Mouse (Mus musculus): ENCODE measurements around the gene Rapsn. TPM values are rescaled to one million over a fixed set of nuclear protein-coding genes. Genes with fewer than 3 reads are reported as not detected.

The Rapsn gene
- polyA plus RNA-seq, 2 experiments = 0.55 to 1.1 TPM

DNA sequence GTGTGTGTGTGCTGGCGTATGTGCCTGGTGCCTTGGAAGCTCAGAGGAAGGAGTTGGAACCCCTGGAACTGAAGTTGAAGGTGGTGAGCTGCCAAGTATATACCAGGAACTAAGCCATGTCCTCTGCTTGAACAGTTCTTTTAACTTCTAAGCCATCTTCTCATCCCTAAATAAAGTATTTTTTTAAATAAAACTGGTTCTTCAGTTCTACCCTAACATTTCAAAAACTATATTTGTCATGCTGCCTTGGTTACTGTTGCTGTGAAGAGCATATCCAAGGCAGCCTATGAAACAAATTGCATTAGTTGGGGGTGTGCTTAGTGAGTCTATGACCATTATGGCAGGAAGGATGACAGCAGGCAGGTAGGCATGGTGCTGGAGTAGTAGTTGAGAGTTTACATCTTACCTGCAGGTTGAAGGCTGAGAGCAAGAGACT lies 10.3 kb upstream of the Rapsn start:
- Histone ChIP-seq H3K36me3 (replicated peaks; ENCODE audit: control insufficient read depth, insufficient read depth, low read depth) (peaks cover 16% of the 10 kb centered on the region), H3K9ac (replicated peaks) (peak overlapping the region; percentile 63), H3K27ac (peak overlapping the region; percentile 41), H3K4me1 (replicated peaks; ENCODE audit: control insufficient read depth in 2 of 2, insufficient read depth in 2 of 2, low read length in 1 of 2) (peaks cover 39 to 40% of the 10 kb centered on the region in 2 experiments), H3K27me3 (ENCODE audit: control insufficient read depth, insufficient read depth, low read length) (no peaks in the 10 kb centered on the region), H3K4me2 (ENCODE audit: low read depth) (peak overlapping the region; percentile 82), H3K4me3 (ENCODE audit: insufficient read depth in 1 of 2, low read depth in 2 of 2, low read length in 2 of 2) (peak overlapping the region; percentile 49 to 59), H3K9me3 (ENCODE audit: control insufficient read depth, low read length) (no peaks in the 10 kb centered on the region)
- TF ChIP-seq EP300 (IDR thresholded peaks at IDR 0.05; ENCODE audit: low read depth) (no peak), CTCF (IDR thresholded peaks at IDR 0.05; ENCODE audit: low read depth) (no peak)
- WGBS (ENCODE audit: insufficient replicate concordance) = 91% methylated on average over 1 of the region's 1 CpGs
- no peak for DNase-seq (ENCODE audit: low read depth in 3 of 3, low spot score in 3 of 3)
- no peak for ATAC-seq (ENCODE audit: insufficient read depth)

DNA sequence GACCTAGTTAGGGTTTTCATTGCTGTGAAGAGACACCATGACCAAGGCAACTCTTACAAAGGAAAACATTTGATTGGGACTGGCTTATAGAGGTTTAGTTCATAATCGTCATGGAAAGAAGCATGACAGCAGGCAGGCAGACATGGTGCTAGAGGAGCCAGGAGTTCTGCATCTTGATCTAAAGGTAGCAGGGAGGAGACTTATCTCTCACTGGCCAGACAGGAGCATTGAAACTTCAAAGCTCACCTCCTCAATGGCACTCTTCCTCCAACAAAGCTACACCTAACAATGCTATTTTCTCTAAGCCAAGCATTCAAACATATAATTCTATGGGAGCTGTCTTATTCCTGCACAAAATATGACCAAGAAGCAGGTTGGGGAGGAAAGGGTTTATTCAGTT lies 8.9 kb upstream of the Rapsn start:
- DNase-seq (ENCODE audit: low read depth in 3 of 3, low spot score in 3 of 3) = peak; percentile 35 to 52 (median 51)
- H3K27me3 ChIP-seq (ENCODE audit: control insufficient read depth, insufficient read depth, low read length) = no peaks in the 10 kb centered on the region
- peak overlapping the region; percentile 59 to 85 for H3K4me3 ChIP-seq (ENCODE audit: insufficient read depth in 1 of 2, low read depth in 2 of 2, low read length in 2 of 2)
- peaks cover 40 to 41% of the 10 kb centered on the region in 2 experiments for H3K4me1 ChIP-seq (replicated peaks; ENCODE audit: control insufficient read depth in 2 of 2, insufficient read depth in 2 of 2, low read length in 1 of 2)
- ATAC-seq (ENCODE audit: insufficient read depth) = peak; percentile 76
- TF ChIP-seq CTCF (IDR thresholded peaks at IDR 0.05; ENCODE audit: low read depth) = no peak
- TF ChIP-seq EP300 (IDR thresholded peaks at IDR 0.05; ENCODE audit: low read depth) = peak; percentile 56; the same call in 1 of the 2 replicates
- H3K36me3 ChIP-seq (replicated peaks; ENCODE audit: control insufficient read depth, insufficient read depth, low read depth) = peaks cover 11% of the 10 kb centered on the region
- H3K27ac ChIP-seq = peak overlapping the region; percentile 68
- WGBS (ENCODE audit: insufficient replicate concordance) = 5% methylated on average over 1 of the region's 1 CpGs
- peak overlapping the region; percentile 82 for H3K4me2 ChIP-seq (ENCODE audit: low read depth)
- no peaks in the 10 kb centered on the region for H3K9me3 ChIP-seq (ENCODE audit: control insufficient read depth, low read length)
- peak overlapping the region; percentile 59 for H3K9ac ChIP-seq (replicated peaks)

DNA sequence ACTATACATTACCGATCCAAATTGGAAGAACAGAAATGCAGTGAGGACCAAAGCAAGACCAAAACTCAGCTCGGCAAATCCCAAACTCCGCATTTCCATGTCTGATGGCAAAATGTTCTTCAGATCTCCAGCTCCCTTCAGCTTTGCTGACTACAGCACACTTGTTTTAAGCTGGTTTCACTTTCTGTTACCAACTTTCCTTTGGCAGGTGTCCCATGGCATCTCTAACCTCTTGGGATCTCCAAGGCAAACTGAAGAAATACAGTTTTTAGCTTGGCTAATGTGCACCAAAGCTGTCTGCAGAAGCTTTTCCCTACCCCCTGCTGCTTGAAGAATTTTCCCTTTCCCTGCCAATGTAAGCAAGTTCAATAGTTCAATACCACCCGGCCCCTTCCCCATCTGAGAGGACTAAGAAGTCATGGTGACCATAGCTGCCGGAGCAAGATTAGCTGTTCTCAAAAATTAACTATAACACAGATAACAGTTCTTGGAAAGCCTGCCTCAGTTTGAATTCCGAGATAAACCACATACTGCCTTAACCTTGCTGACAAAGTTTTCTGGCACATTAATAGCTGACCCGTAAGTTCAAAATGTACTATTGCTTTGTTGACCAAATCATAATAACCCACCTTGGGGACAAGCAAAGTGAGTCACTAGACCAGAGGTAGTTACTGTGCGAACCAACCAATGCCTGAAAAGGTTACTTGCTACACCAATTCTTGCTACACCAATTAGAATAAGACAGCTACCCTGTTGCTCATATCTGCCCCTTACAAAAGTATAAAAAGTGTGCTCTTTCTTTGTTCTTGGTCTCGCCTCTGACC lies 7.8 kb upstream of the Rapsn start:
- TF ChIP-seq EP300 (IDR thresholded peaks at IDR 0.05; ENCODE audit: low read depth) (peak; percentile 85), CTCF (IDR thresholded peaks at IDR 0.05; ENCODE audit: low read depth) (no peak)
- peaks cover 40 to 41% of the 10 kb centered on the region in 2 experiments for H3K4me1 ChIP-seq (replicated peaks; ENCODE audit: control insufficient read depth in 2 of 2, insufficient read depth in 2 of 2, low read length in 1 of 2)
- peak; percentile 52 to 73 (median 64) for DNase-seq (ENCODE audit: low read depth in 3 of 3, low spot score in 3 of 3)

DNA sequence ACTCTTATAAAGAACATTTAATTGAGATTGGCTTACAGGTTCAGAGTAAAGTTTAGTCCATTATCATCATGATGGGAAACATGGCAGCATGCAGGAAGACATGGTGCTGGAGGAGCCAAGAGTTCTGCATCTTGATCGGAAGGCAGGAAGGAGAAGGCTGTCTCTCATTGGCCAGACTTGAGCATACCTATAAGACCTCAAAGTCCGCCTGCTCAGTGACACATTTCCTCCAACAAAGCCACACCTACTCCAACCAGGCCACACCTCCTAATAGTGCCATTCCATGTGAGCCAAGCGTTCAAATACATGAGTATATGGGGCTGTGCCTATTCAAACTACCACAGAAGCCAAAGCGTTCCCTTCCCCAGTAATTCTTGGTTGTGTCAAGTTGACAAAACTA lies 4.2 kb upstream of the Rapsn start:
- no peak for DNase-seq (ENCODE audit: low read depth in 3 of 3, low spot score in 3 of 3)
- H3K9me3 ChIP-seq (ENCODE audit: control insufficient read depth, low read length) = no peaks in the 10 kb centered on the region
- H3K9ac ChIP-seq (replicated peaks) = no peak overlapping the region
- H3K27me3 ChIP-seq (ENCODE audit: control insufficient read depth, insufficient read depth, low read length) = no peaks in the 10 kb centered on the region
- ATAC-seq (ENCODE audit: insufficient read depth) = no peak
- H3K4me1 ChIP-seq (replicated peaks; ENCODE audit: control insufficient read depth in 2 of 2, insufficient read depth in 2 of 2, low read length in 1 of 2) = peaks cover 24 to 25% of the 10 kb centered on the region in 2 experiments
- no peak for TF ChIP-seq CTCF (IDR thresholded peaks at IDR 0.05; ENCODE audit: low read depth)
- no peak for TF ChIP-seq EP300 (IDR thresholded peaks at IDR 0.05; ENCODE audit: low read depth)
- no peaks in the 10 kb centered on the region for H3K36me3 ChIP-seq (replicated peaks; ENCODE audit: control insufficient read depth, insufficient read depth, low read depth)
- 71% methylated on average over 4 of the region's 4 CpGs for WGBS (ENCODE audit: insufficient replicate concordance)
- no peak overlapping the region for H3K4me3 ChIP-seq (ENCODE audit: insufficient read depth in 1 of 2, low read depth in 2 of 2, low read length in 2 of 2)
- H3K27ac ChIP-seq = no peak overlapping the region
- no peak overlapping the region for H3K4me2 ChIP-seq (ENCODE audit: low read depth)

More for the DNA sequence above, 7.8 kb upstream of the Rapsn start:
- Histone ChIP-seq H3K36me3 (replicated peaks; ENCODE audit: control insufficient read depth, insufficient read depth, low read depth) (peaks cover 11% of the 10 kb centered on the region), H3K4me3 (ENCODE audit: insufficient read depth in 1 of 2, low read depth in 2 of 2, low read length in 2 of 2) (peak overlapping the region; percentile 59 to 85), H3K4me2 (ENCODE audit: low read depth) (peak overlapping the region; percentile 82), H3K9me3 (ENCODE audit: control insufficient read depth, low read length) (no peaks in the 10 kb centered on the region), H3K9ac (replicated peaks) (peak overlapping the region; percentile 59), H3K27ac (peak overlapping the region; percentile 68), H3K27me3 (ENCODE audit: control insufficient read depth, insufficient read depth, low read length) (no peaks in the 10 kb centered on the region)
- 29% methylated on average over 9 of the region's 9 CpGs for WGBS (ENCODE audit: insufficient replicate concordance)
- ATAC-seq (ENCODE audit: insufficient read depth) = peak; percentile 74

GRCm38 (mm10) chr2:91033000-91033399 lies 2.4 kb upstream of the Rapsn start:
- Histone ChIP-seq H3K9me3 (ENCODE audit: control insufficient read depth, low read length) (no peaks in the 10 kb centered on the region), H3K4me1 (replicated peaks; ENCODE audit: control insufficient read depth in 2 of 2, insufficient read depth in 2 of 2, low read length in 1 of 2) (peaks cover 11 to 13% of the 10 kb centered on the region in 2 experiments), H3K36me3 (replicated peaks; ENCODE audit: control insufficient read depth, insufficient read depth, low read depth) (no peaks in the 10 kb centered on the region), H3K27me3 (ENCODE audit: control insufficient read depth, insufficient read depth, low read length) (no peaks in the 10 kb centered on the region), H3K4me2 (ENCODE audit: low read depth) (no peak overlapping the region), H3K4me3 (ENCODE audit: insufficient read depth in 1 of 2, low read depth in 2 of 2, low read length in 2 of 2) (no peak overlapping the region), H3K9ac (replicated peaks) (no peak overlapping the region), H3K27ac (no peak overlapping the region)
- ATAC-seq (ENCODE audit: insufficient read depth) = 0 out of 2 replicates have a peak, but pooled peaks have one; percentile 6
- 11% methylated on average over 3 of the region's 3 CpGs for WGBS (ENCODE audit: insufficient replicate concordance)
- no peak for DNase-seq (ENCODE audit: low read depth in 3 of 3, low spot score in 3 of 3)
- TF ChIP-seq CTCF (IDR thresholded peaks at IDR 0.05; ENCODE audit: low read depth) = peak; percentile 57
- TF ChIP-seq EP300 (IDR thresholded peaks at IDR 0.05; ENCODE audit: low read depth) = no peak
